ENCODE assay signal across 42 mouse cellular contexts in the genomic region with DNA sequence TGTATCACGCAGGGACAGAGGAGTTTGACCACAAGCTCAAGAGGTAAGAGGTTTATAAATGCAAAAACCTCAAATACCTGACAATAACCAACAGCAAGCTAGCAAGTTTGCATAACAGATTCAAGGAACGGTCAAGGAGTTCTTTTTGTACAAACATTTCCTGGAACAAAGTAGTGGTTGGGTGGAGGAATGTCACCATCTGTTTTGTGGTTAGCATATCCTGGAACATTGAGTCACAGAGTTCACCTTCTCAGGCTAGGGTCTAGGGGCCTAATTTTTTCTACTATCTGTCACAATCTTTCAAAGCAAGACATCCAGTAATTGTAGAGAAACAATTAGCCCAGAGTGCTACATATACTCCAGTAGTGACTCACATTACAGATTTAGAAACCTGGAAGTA. TPM values are rescaled to one million over a fixed set of nuclear protein-coding genes. Genes with fewer than 3 reads are reported as not detected.
DNase-seq lines count a peak whose midpoint lies in the region; ATAC-seq and TF ChIP-seq lines count a peak whose summit lies in the region.
"Had no signal": no experiment of that assay in that cellular context is flagged by ENCODE, and none has a peak within 500 bp of the region (broad histone marks: within the 10 kb centered on the region; RNA-seq: fewer than 3 reads in every experiment).

No protein-coding gene starts in this region.

- in situ Hi-C loops in CH12.LX (cut with MboI; ENCODE audit: low pct_ligation_motif_present, low pct_unique_long_range_greater_than_20kb, low sequenced_read_pairs) = no loop called here
- in situ Hi-C loops in Patski (cut with MboI; ENCODE audit: low pct_unique_long_range_greater_than_20kb) = no loop called here

- H3K36me3 ChIP-seq in CH12.LX (replicated peaks in 1 of 2; ENCODE audit: control insufficient read depth in 1 of 2, insufficient read depth in 1 of 2, low read length in 1 of 2) = no peaks in the 10 kb centered on the region
- no peaks in the 10 kb centered on the region for H3K36me3 ChIP-seq in forebrain, embryonic 10.5 days (replicated peaks)
- no peaks in the 10 kb centered on the region for H3K36me3 ChIP-seq in hindbrain, embryonic 10.5 days
- no peaks in the 10 kb centered on the region for H3K36me3 ChIP-seq in forebrain, embryonic 12.5 days (replicated peaks)
- H3K36me3 ChIP-seq: hindbrain, embryonic 13.5 days; liver, embryonic 15.5 days; lung, embryonic 15.5 days; midbrain, embryonic 12.5 days; neural tube, embryonic 15.5 days; stomach, embryonic 15.5 days had no signal

- peaks cover 0 to 12% of the 10 kb centered on the region in 2 experiments; a peak in 1 of 4 replicates for H3K4me1 ChIP-seq in CH12.LX (ENCODE audit: control insufficient read depth in 1 of 2, insufficient read depth in 2 of 2)
- H3K4me1 ChIP-seq in forebrain, embryonic 10.5 days = no peaks in the 10 kb centered on the region
- no peaks in the 10 kb centered on the region for H3K4me1 ChIP-seq in hindbrain, embryonic 10.5 days (replicated peaks)
- H3K4me1 ChIP-seq in forebrain, embryonic 12.5 days = no peaks in the 10 kb centered on the region
- H3K4me1 ChIP-seq: hindbrain, embryonic 13.5 days; liver, embryonic 15.5 days; lung, embryonic 15.5 days; megakaryocyte, embryonic 14.5 days; midbrain, embryonic 12.5 days; neural tube, embryonic 15.5 days; stomach, embryonic 15.5 days had no signal

- H3K9ac ChIP-seq in CH12.LX (ENCODE audit: insufficient read depth, low read depth) = no peak overlapping the region
- no peak overlapping the region for H3K9ac ChIP-seq in forebrain, embryonic 12.5 days
- H3K9ac ChIP-seq: hindbrain, embryonic 13.5 days; liver, embryonic 15.5 days; lung, embryonic 15.5 days; midbrain, embryonic 12.5 days; neural tube, embryonic 15.5 days; stomach, embryonic 15.5 days had no signal

- POLR2A ChIA-PET in Patski (lab: Charles Lee) = no interaction called here

- DNase-seq in 3134 (ENCODE audit: extremely low read depth, insufficient read length, low spot score) (peak; percentile 42), CH12.LX (ENCODE audit: extremely low read depth) (peak; percentile 45), Patski (ENCODE audit: low read depth, low spot score) (peak; percentile 50)
- peak; percentile 24 for DNase-seq in fibroblast of lung, adult 2 months (ENCODE audit: low read depth)
- no peak for DNase-seq in forebrain, embryonic 10.5 days (ENCODE audit: extremely low spot score, low spot score)
- DNase-seq in hindbrain, embryonic 10.5 days (ENCODE audit: low spot score) = no peak
- DNase-seq: adrenal gland, postnatal 14 days; B cell, adult 2 months; cerebellum, adult 18-20 months; cerebellum, postnatal 10 days; gastrocnemius, adult 2 months; gastrocnemius, postnatal 36 days; heart, adult 18-20 months; heart, postnatal 36 days; kidney, adult 9 months; kidney, postnatal 14 days; liver; lung, postnatal 4 days; retina, postnatal 1 day; right cerebral cortex, postnatal 14 days; thymus, postnatal 25 days had no signal

- H3K4me2 ChIP-seq in CH12.LX (ENCODE audit: insufficient read depth, low read depth, poor library complexity, severe bottlenecking) = no peak overlapping the region
- H3K4me2 ChIP-seq in forebrain, embryonic 12.5 days = no peak overlapping the region
- H3K4me2 ChIP-seq: heart, embryonic 11.5 days; hindbrain, embryonic 13.5 days; liver, embryonic 15.5 days; lung, embryonic 15.5 days; midbrain, embryonic 12.5 days; neural tube, embryonic 15.5 days; stomach, embryonic 15.5 days had no signal

- no peak for TF ChIP-seq RAD21 in CH12.LX (IDR thresholded peaks at IDR 0.05; ENCODE audit: low read depth, low read length)

- H3K4me3 ChIP-seq in CH12.LX (replicated peaks in 1 of 3; ENCODE audit: low read depth in 2 of 3, low read length in 2 of 3, poor library complexity in 1 of 3) = no peak overlapping the region
- no peak overlapping the region for H3K4me3 ChIP-seq in forebrain, embryonic 10.5 days
- H3K4me3 ChIP-seq in hindbrain, embryonic 10.5 days = no peak overlapping the region
- H3K4me3 ChIP-seq in forebrain, embryonic 12.5 days (replicated peaks) = no peak overlapping the region
- H3K4me3 ChIP-seq: gastrocnemius, adult 2 months; hindbrain, embryonic 13.5 days; liver, embryonic 15.5 days; lung, embryonic 15.5 days; megakaryocyte, embryonic 14.5 days; midbrain, embryonic 12.5 days; neural tube, embryonic 15.5 days; stomach, embryonic 15.5 days had no signal

- peak; percentile 65; the same call in 1 of the 2 replicates for TF ChIP-seq EP300 in CH12.LX (IDR thresholded peaks at IDR 0.05; ENCODE audit: low read length)

- no peaks in the 10 kb centered on the region for H3K27me3 ChIP-seq in CH12.LX (replicated peaks)
- no peaks in the 10 kb centered on the region for H3K27me3 ChIP-seq in Patski
- H3K27me3 ChIP-seq in forebrain, embryonic 10.5 days (ENCODE audit: poor library complexity, severe bottlenecking) = no peaks in the 10 kb centered on the region
- no peaks in the 10 kb centered on the region for H3K27me3 ChIP-seq in hindbrain, embryonic 10.5 days (ENCODE audit: insufficient read depth, poor library complexity, severe bottlenecking)
- H3K27me3 ChIP-seq in forebrain, embryonic 12.5 days = no peaks in the 10 kb centered on the region
- H3K27me3 ChIP-seq: hindbrain, embryonic 13.5 days; liver, embryonic 15.5 days; lung, embryonic 15.5 days; megakaryocyte, embryonic 14.5 days; midbrain, embryonic 12.5 days; neural tube, embryonic 15.5 days; stomach, embryonic 15.5 days had no signal

- CTCF ChIA-PET in Patski (lab: Charles Lee) = interaction anchor here (1.4 kb wide), 1 partner anchor 13 kb away, joined by 4 read pairs; no protein-coding TSS in a partner anchor

- H3K27ac ChIP-seq in CH12.LX (ENCODE audit: insufficient read depth, low read depth) = no peak overlapping the region
- no peak overlapping the region for H3K27ac ChIP-seq in forebrain, embryonic 10.5 days
- H3K27ac ChIP-seq in hindbrain, embryonic 10.5 days = no peak overlapping the region
- H3K27ac ChIP-seq in forebrain, embryonic 12.5 days = no peak overlapping the region
- H3K27ac ChIP-seq: gastrocnemius, adult 2 months; hindbrain, embryonic 13.5 days; liver, embryonic 15.5 days; lung, embryonic 15.5 days; midbrain, embryonic 12.5 days; neural tube, embryonic 15.5 days; stomach, embryonic 15.5 days had no signal

- WGBS in forebrain, embryonic 10.5 days = 96% methylated on average over 2 of the region's 2 CpGs
- 92% methylated on average over 2 of the region's 2 CpGs for WGBS in hindbrain, embryonic 10.5 days
- WGBS in forebrain, embryonic 12.5 days = 97% methylated on average over 2 of the region's 2 CpGs

- TF ChIP-seq POLR2A in CH12.LX (IDR thresholded peaks at IDR 0.05; ENCODE audit: low read depth, low read length) = no peak

- peaks cover 17% of the 10 kb centered on the region for H3K9me3 ChIP-seq in CH12.LX (replicated peaks; ENCODE audit: low read length)
- H3K9me3 ChIP-seq in forebrain, embryonic 10.5 days = peaks cover 40% of the 10 kb centered on the region
- peaks cover 41% of the 10 kb centered on the region for H3K9me3 ChIP-seq in hindbrain, embryonic 10.5 days
- peaks cover 27% of the 10 kb centered on the region for H3K9me3 ChIP-seq in forebrain, embryonic 12.5 days
- H3K9me3 ChIP-seq: liver, embryonic 15.5 days; stomach, embryonic 15.5 days had no signal

- ATAC-seq in Patski = peak; percentile 26
- ATAC-seq in forebrain, embryonic 12.5 days (ENCODE audit: low FRiP score) = no peak
- ATAC-seq: forebrain, embryonic 16.5 days; intestine, embryonic 16.5 days had no signal

- no peaks in the 10 kb centered on the region for H3K79me2 ChIP-seq in CH12.LX (replicated peaks; ENCODE audit: control insufficient read depth, extremely low read depth, insufficient read depth, poor library complexity, severe bottlenecking)

- dilution Hi-C loops in CH12.LX (cut with MboI; ENCODE audit: extremely low pct_ligation_motif_present, extremely low pct_unique_long_range_greater_than_20kb, low sequenced_read_pairs) = no loop called here

- TF ChIP-seq CTCF in CH12.LX (conservative IDR thresholded peaks at IDR 0.05 in 1 of 2, IDR thresholded peaks at IDR 0.05 in 1 of 2; ENCODE audit: low read depth in 2 of 2, low read length in 2 of 2) (no peak), Patski (IDR thresholded peaks at IDR 0.05) (no peak)

TF ChIP-seq in CH12.LX, 34 proteins besides CTCF, POLR2A, EP300 and RAD21:
- peak; percentile 29; the same call in 1 of the 2 replicates for TF ChIP-seq TCF12 (IDR thresholded peaks at IDR 0.05; ENCODE audit: low read depth, low read length)
- TF ChIP-seq MAZ (IDR thresholded peaks at IDR 0.05; ENCODE audit: low read depth, low read length) = no peak
- no peak for TF ChIP-seq RCOR1 (conservative IDR thresholded peaks at IDR 0.05; ENCODE audit: low read depth, low read length)

RNA-seq across cellular contexts. Expression of gene Vmn1r42, which starts 8.9 kb away (rescaled TPM):
- total RNA-seq in CH12.LX (2012; rRNA removed) = not detected in 2 replicates
- total RNA-seq in CH12.LX (2014; rRNA removed) = not detected in 2 replicates
- not detected in 2 replicates for polyA plus RNA-seq in CH12.LX (2012; ENCODE audit: insufficient read length, low read depth)
- polyA plus RNA-seq in Patski (2021) = 0.10 TPM
- polyA plus RNA-seq in forebrain, embryonic 10.5 days (2016; fragmentation: Nextera tagmentation; extraction: Ambion mirVana) = not detected in 2 replicates
- not detected in 2 replicates for polyA plus RNA-seq in hindbrain, embryonic 10.5 days (2016; fragmentation: Nextera tagmentation; extraction: Ambion mirVana)
- not detected in 2 replicates for polyA plus RNA-seq in forebrain, embryonic 12.5 days (2016; fragmentation: Nextera tagmentation; extraction: Ambion mirVana)
- total RNA-seq: adrenal gland, postnatal 14 days; common myeloid progenitor, adult 5-6 weeks; gastrocnemius, adult 2 months; gastrocnemius, postnatal 36 days; layer of hippocampus, postnatal 10 days; left cerebral cortex, adult 18-20 months; left cerebral cortex, postnatal 14 days; midbrain, postnatal 0 days had no signal
- polyA plus RNA-seq: brain, embryonic 14.5 days; embryonic facial prominence, embryonic 14.5 days; forebrain, embryonic 16.5 days; heart, embryonic 11.5 days; heart, embryonic 16.5 days; hindbrain, embryonic 13.5 days; intestine, embryonic 16.5 days; limb, embryonic 11.5 days; liver, embryonic 15.5 days; lung, embryonic 15.5 days; midbrain, embryonic 12.5 days; midbrain, postnatal 0 days; neural tube, embryonic 15.5 days; small intestine, adult 2 months; stomach, embryonic 15.5 days had no signal

RNA-seq across cellular contexts. Expression of gene Vmn1r43, which starts 8.9 kb away (rescaled TPM):
- total RNA-seq in CH12.LX (2012; rRNA removed) (0.08 TPM in 2 replicates), CH12.LX (2014; rRNA removed) (0.01 TPM in 1 of 2 replicates, not detected in the other)
- polyA plus RNA-seq in CH12.LX (2012; ENCODE audit: insufficient read length, low read depth) (0.03 and 0.04 TPM in 2 replicates), Patski (2021) (0.13 TPM)
- polyA plus RNA-seq in forebrain, embryonic 10.5 days (2016; fragmentation: Nextera tagmentation; extraction: Ambion mirVana) = not detected in 2 replicates
- not detected in 2 replicates for polyA plus RNA-seq in hindbrain, embryonic 10.5 days (2016; fragmentation: Nextera tagmentation; extraction: Ambion mirVana)
- not detected in 2 replicates for polyA plus RNA-seq in forebrain, embryonic 12.5 days (2016; fragmentation: Nextera tagmentation; extraction: Ambion mirVana)
- total RNA-seq: adrenal gland, postnatal 14 days; common myeloid progenitor, adult 5-6 weeks; gastrocnemius, adult 2 months; gastrocnemius, postnatal 36 days; heart, adult 18-20 months; heart, postnatal 36 days; layer of hippocampus, postnatal 10 days; left cerebral cortex, adult 18-20 months; left cerebral cortex, postnatal 14 days; midbrain, postnatal 0 days had no signal
- polyA plus RNA-seq: brain, embryonic 14.5 days; forebrain, embryonic 16.5 days; heart, embryonic 11.5 days; heart, embryonic 16.5 days; hindbrain, embryonic 13.5 days; intestine, embryonic 16.5 days; limb, embryonic 11.5 days; liver, embryonic 15.5 days; midbrain, embryonic 12.5 days; midbrain, postnatal 0 days; neural tube, embryonic 15.5 days; small intestine, adult 2 months had no signal

RNA-seq across cellular contexts. Expression of gene Vmn1r44, which starts 16.2 kb away (rescaled TPM):
- total RNA-seq in CH12.LX (2012; rRNA removed) (not detected in 2 replicates), CH12.LX (2014; rRNA removed) (not detected in 2 replicates)
- polyA plus RNA-seq in CH12.LX (2012; ENCODE audit: insufficient read length, low read depth) (not detected in 2 replicates), Patski (2021) (not detected)
- not detected in 2 replicates for polyA plus RNA-seq in forebrain, embryonic 10.5 days (2016; fragmentation: Nextera tagmentation; extraction: Ambion mirVana)
- not detected in 2 replicates for polyA plus RNA-seq in hindbrain, embryonic 10.5 days (2016; fragmentation: Nextera tagmentation; extraction: Ambion mirVana)
- polyA plus RNA-seq in forebrain, embryonic 12.5 days (2016; fragmentation: Nextera tagmentation; extraction: Ambion mirVana) = not detected in 2 replicates
- total RNA-seq: adrenal gland, postnatal 14 days; common myeloid progenitor, adult 5-6 weeks; gastrocnemius, adult 2 months; gastrocnemius, postnatal 36 days; heart, adult 18-20 months; heart, postnatal 36 days; layer of hippocampus, postnatal 10 days; left cerebral cortex, adult 18-20 months; left cerebral cortex, postnatal 14 days; midbrain, postnatal 0 days had no signal
- polyA plus RNA-seq: brain, embryonic 14.5 days; embryonic facial prominence, embryonic 14.5 days; forebrain, embryonic 16.5 days; heart, embryonic 11.5 days; heart, embryonic 16.5 days; hindbrain, embryonic 13.5 days; intestine, embryonic 16.5 days; limb, embryonic 11.5 days; liver, embryonic 15.5 days; lung, embryonic 15.5 days; midbrain, embryonic 12.5 days; midbrain, postnatal 0 days; neural tube, embryonic 15.5 days; small intestine, adult 2 months; stomach, embryonic 15.5 days had no signal

Comparison
In these comparisons a context has a peak if more than half of its experiments do, and no peak if none do; other contexts are left out.
1. DNase-seq: peak in 3134 (single experiment), CH12.LX (single experiment), Patski (single experiment) and fibroblast of lung, adult 2 months (single experiment); none in forebrain, embryonic 10.5 days (single experiment) and hindbrain, embryonic 10.5 days (single experiment).